Mouse (Mus musculus) urinary bladder, postnatal 36 days (tissue): ENCODE results near the gene Tlcd2.

ENCODE experiments used
- DNase-seq, 2 experiments: peaks; one replicate each; pipeline ENCODE4 v3.0.0; 2022; ENCODE audit warnings: low spot score in 2 of 2, mixed read lengths in 1 of 2

Gene Tlcd2

GRCm38 (mm10) chr11:75466731-75467505 lies 5.4 kb downstream of the Tlcd2 start:
- no peak for DNase-seq

GRCm38 (mm10) chr11:75467512-75468215 lies 6.1 kb downstream of the Tlcd2 start:
- DNase-seq: peak in 1 of 2 experiments; percentile 60

- DNase-seq: no peak
Observed at GRCm38 (mm10) chr11:75468410-75468809, 6.9 kb downstream of the Tlcd2 start.

GRCm38 (mm10) chr11:75469261-75469660 lies 7.7 kb downstream of the Tlcd2 start:
- DNase-seq: no peak

- no peak for DNase-seq
Observed at GRCm38 (mm10) chr11:75470675-75471074, 9.2 kb downstream of the Tlcd2 start.

- DNase-seq: no peak
Observed at GRCm38 (mm10) chr11:75472469-75473081, 11.1 kb downstream of the Tlcd2 start.

GRCm38 (mm10) chr11:75473376-75473775 lies 11.9 kb downstream of the Tlcd2 start:
- DNase-seq: no peak

- DNase-seq: no peak
Observed at GRCm38 (mm10) chr11:75486192-75486591, 24.7 kb downstream of the Tlcd2 start.

- peak; percentile 97 for DNase-seq
Observed at GRCm38 (mm10) chr11:75486601-75487285, 25.2 kb downstream of the Tlcd2 start, which contains the start of gene Prpf8. Gene Prpf8 (plus strand): TSS chr11:75486816.

- no peak for DNase-seq
Observed at GRCm38 (mm10) chr11:75487496-75487895, 26.0 kb downstream of the Tlcd2 start.

- no peak for DNase-seq
Observed at GRCm38 (mm10) chr11:75494296-75495049, 33.0 kb downstream of the Tlcd2 start.

- DNase-seq: no peak
Observed at GRCm38 (mm10) chr11:75498126-75498525, 36.6 kb downstream of the Tlcd2 start.

- DNase-seq: no peak
Observed at GRCm38 (mm10) chr11:75508162-75508561, 46.6 kb downstream of the Tlcd2 start.

- DNase-seq: no peak
Observed at GRCm38 (mm10) chr11:75508904-75509303, 47.4 kb downstream of the Tlcd2 start.

- peak; percentile 68 to 69 for DNase-seq
Observed at GRCm38 (mm10) chr11:75509741-75510626, 48.5 kb downstream of the Tlcd2 start, which contains the start of gene Rilp. Gene Rilp (plus strand): TSS chr11:75510094.

- DNase-seq: peak; percentile 88 to 92
Observed at GRCm38 (mm10) chr11:75510627-75510993, 49.1 kb downstream of the Tlcd2 start.

GRCm38 (mm10) chr11:75511213-75511612 lies 49.7 kb downstream of the Tlcd2 start:
- peak in 1 of 2 experiments; percentile 60 for DNase-seq

- no peak for DNase-seq
Observed at GRCm38 (mm10) chr11:75512301-75513018, 50.9 kb downstream of the Tlcd2 start.

- peak in 1 of 2 experiments; percentile 37 for DNase-seq
Observed at GRCm38 (mm10) chr11:75513336-75513735, 51.8 kb downstream of the Tlcd2 start, which contains the start of gene Scarf1. Gene Scarf1 (plus strand): TSS chr11:75513540.
